Mouse (Mus musculus): Measurements from ENCODE around the gene Fam25c.

- TF ChIP-seq CTCF (IDR thresholded peaks at IDR 0.05; ENCODE audit: borderline replicate concordance, extremely low read depth, insufficient read depth, insufficient read length): no peak
- TF ChIP-seq POLR2A (IDR thresholded peaks at IDR 0.05; ENCODE audit: borderline replicate concordance, extremely low read depth, insufficient read depth, insufficient read length, poor library complexity, severe bottlenecking): no peak
Measured at GRCm38 (mm10) chr14:34398901-34399300, 43.7 kb upstream of the Fam25c start.
